Mouse (Mus musculus): ENCODE results near the gene Stim1. TPM values are rescaled to one million over a fixed set of nuclear protein-coding genes. Genes with fewer than 3 reads are reported as not detected.

Gene Stim1
- 114 and 124 TPM in 2 replicates for polyA plus RNA-seq (2012; rRNA removed)

GRCm38 (mm10) chr7:102267601-102268394 lies at the start of gene Stim1:
Gene Stim1 (plus strand): TSS chr7:102267806.

GRCm38 (mm10) chr7:102255954-102256353 lies 11.7 kb upstream of the Stim1 start, which contains the start of gene Rhog:
Gene Rhog (minus strand): TSS chr7:102256054.

GRCm38 (mm10) chr7:102441657-102442391 lies 174.2 kb downstream of the Stim1 start, which contains the start of gene Rrm1:
Gene Rrm1 (plus strand): TSS chr7:102441695.

GRCm38 (mm10) chr7:102481579-102481978 lies 214.0 kb downstream of the Stim1 start, which contains the start of gene Olfr543:
Gene Olfr543 (minus strand): TSS chr7:102481679.

Other genes with a start within 250 kb of the Stim1 start
- gene Il18bp, start 249.1 kb upstream of the Stim1 start, polyA plus RNA-seq (2012; rRNA removed) = 5.1 and 6.9 TPM in 2 replicates
- gene Rnf121, start 202.3 kb upstream of the Stim1 start, polyA plus RNA-seq (2012; rRNA removed) = 21.0 and 30.4 TPM in 2 replicates
- gene Xndc1, start 202.3 kb upstream of the Stim1 start, polyA plus RNA-seq (2012; rRNA removed) = 12.3 and 12.9 TPM in 2 replicates
- gene Xntrpc, start 202.1 kb upstream of the Stim1 start, polyA plus RNA-seq (2012; rRNA removed) = 2.1 and 3.2 TPM in 2 replicates
- gene Trpc2, start 184.7 kb upstream of the Stim1 start, polyA plus RNA-seq (2012; rRNA removed) = not detected in 2 replicates
- gene Art1, start 166.1 kb upstream of the Stim1 start, polyA plus RNA-seq (2012; rRNA removed) = 0.07 TPM in 1 of 2 replicates, not detected in the other
- 0.47 and 0.51 TPM in 2 replicates for gene Art5, start 158.3 kb upstream of the Stim1 start, polyA plus RNA-seq (2012; rRNA removed)
- 0.67 and 0.78 TPM in 2 replicates for gene Chrna10, start 151.0 kb upstream of the Stim1 start, polyA plus RNA-seq (2012; rRNA removed)
- gene Nup98, start 57.6 kb upstream of the Stim1 start, polyA plus RNA-seq (2012; rRNA removed) = 10.7 and 11.5 TPM in 2 replicates
- gene Pgap2, start 57.6 kb upstream of the Stim1 start, polyA plus RNA-seq (2012; rRNA removed) = 172 and 209 TPM in 2 replicates
- gene Rhog, start 11.8 kb upstream of the Stim1 start, polyA plus RNA-seq (2012; rRNA removed) = 70.9 and 80.7 TPM in 2 replicates
- 6.2 and 7.1 TPM in 2 replicates for gene Rrm1, start 173.9 kb downstream of the Stim1 start, polyA plus RNA-seq (2012; rRNA removed)
- gene Olfr543, start 213.9 kb downstream of the Stim1 start, polyA plus RNA-seq (2012; rRNA removed) = not detected in 2 replicates
- not detected in 2 replicates for gene Olfr544, start 220.5 kb downstream of the Stim1 start, polyA plus RNA-seq (2012; rRNA removed)
- not detected in 2 replicates for gene Olfr545, start 231.8 kb downstream of the Stim1 start, polyA plus RNA-seq (2012; rRNA removed)